Mouse (Mus musculus) gastrocnemius, postnatal 14 days (tissue): ENCODE measurements at regions not wholly inside any gene's neighbourhood (a gene's known extent, or its start where the extent isn't known, plus 50 kb on each side); places are given as distances from the start of the nearest gene placed in this dataset.

ENCODE experiments used
- DNase-seq: peaks from one replicate; pipeline ENCODE4 v3.0.0; 2021; ENCODE audit warnings: mixed read lengths
- intact Hi-C: fragments of 180-260 bp; cut with DNase I; formaldehyde crosslinking; loops from one replicate; pipeline ENCODE4 v1.15.1; 2025; ENCODE audit warnings: low total_unique reads

- DNase-seq, result no peak
- intact Hi-C loops, result no loop called here
These were observed 53.3 kb upstream of the Armc2 start for GRCm38 (mm10) chr10:42071404-42072024.

GRCm38 (mm10) chr10:42070611-42071403 is 52.6 kb upstream of the Armc2 start:
- no peak for DNase-seq
- intact Hi-C loops, result no loop called here

- intact Hi-C loops, result no loop called here
These were observed 51.5 kb upstream of the Armc2 start for GRCm38 (mm10) chr10:42069751-42070150.

GRCm38 (mm10) chr10:42068497-42068896 is 50.3 kb upstream of the Armc2 start:
- intact Hi-C loops, result no loop called here
- no peak for DNase-seq

More at GRCm38 (mm10) chr10:42069751-42070150, 51.5 kb upstream of the Armc2 start:
- no peak for DNase-seq
